Mouse (Mus musculus): ENCODE measurements around the gene Gm10718.
"Not testable (repeated sequence)": the region's sequence is repeated elsewhere in the genome, so short reads cannot be mapped to it uniquely, and the experiment has no call there.

DNA sequence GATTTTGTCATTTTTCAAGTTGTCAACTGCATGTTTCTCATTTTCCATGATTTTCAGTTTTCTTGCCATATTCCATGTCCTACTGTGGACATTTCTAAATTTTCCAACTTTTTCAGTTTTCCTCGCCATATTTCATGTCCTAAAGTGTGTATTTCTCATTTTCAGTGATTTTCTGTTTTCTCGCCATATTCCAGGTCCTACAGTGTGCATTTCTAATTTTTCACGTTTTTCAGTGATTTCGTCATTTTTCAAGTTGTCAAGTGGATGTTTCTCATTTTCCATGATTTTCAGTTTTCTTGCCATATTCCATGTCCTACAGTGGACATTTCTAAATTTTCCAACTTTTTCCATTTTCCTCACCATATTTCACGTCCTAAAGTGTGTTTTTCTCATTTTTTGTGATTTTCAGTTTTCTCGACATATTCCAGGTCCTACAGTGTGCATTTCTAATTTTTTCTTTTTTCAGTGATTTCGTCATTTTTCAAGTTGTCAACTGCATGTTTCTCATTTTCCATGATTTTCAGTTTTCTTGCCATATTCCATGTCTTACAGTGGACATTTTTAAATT is 11.2 kb upstream of the Gm10718 start:
- not testable (repeated sequence) for TF ChIP-seq POLR2A (IDR thresholded peaks at IDR 0.05; ENCODE audit: low read depth, low read length); CTCF (IDR thresholded peaks at IDR 0.05; ENCODE audit: borderline replicate concordance, insufficient read depth, low read length)

Data from embryonic fibroblast, embryonic 13.5 days (primary cell).